Mouse (Mus musculus): ENCODE measurements around the gene Pde1a.

DNA sequence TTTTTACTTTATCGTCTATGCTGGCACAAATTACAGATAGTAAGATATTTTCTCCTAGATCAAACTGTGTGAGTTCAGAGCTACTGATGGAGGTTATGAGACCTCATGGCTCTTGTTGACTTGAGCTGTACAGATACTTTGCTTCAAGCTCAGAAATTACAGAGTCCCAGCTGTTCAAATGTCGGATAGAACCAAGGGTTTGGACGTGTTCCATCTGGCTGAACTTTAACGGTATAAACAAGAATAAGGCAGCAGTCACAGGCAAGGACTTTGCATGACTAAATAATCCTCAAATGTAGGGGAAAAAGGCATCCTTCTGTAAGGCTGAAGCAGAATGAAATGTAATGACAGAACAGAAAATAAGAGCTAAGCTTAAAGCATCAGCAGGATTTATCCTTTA, 116.2 kb downstream of the Pde1a start:
- TF ChIP-seq CHD2 (IDR thresholded peaks at IDR 0.05; ENCODE audit: low read depth, low read length) (no peak), ZC3H11A (IDR thresholded peaks at IDR 0.05; ENCODE audit: borderline replicate concordance, low read depth, low read length) (no peak), MAFK (IDR thresholded peaks at IDR 0.05; ENCODE audit: insufficient read depth, low read depth, low read length) (no peak), ZNF384 (IDR thresholded peaks at IDR 0.05; ENCODE audit: low read depth, low read length) (no peak)

All from ES-E14 (cell line).